Mouse (Mus musculus) 416B (cell line): ENCODE measurements around the gene Apol6.
A peak's percentile ranks its signal among the peaks of the same experiment; 100 is the strongest.

Experiments used
- DNase-seq: peaks from one replicate; pipeline ENCODE4 v3.0.0; 2011; ENCODE audit warnings: low read depth

Apol6 gene

GRCm38 (mm10) chr15:77070745-77071268 lies 26.3 kb downstream of the Apol6 start:
- DNase-seq, result no peak

- DNase-seq, result no peak
These were observed 27.0 kb downstream of the Apol6 start for GRCm38 (mm10) chr15:77071501-77071900.

GRCm38 (mm10) chr15:77072556-77073163 lies 28.1 kb downstream of the Apol6 start:
- no peak for DNase-seq

GRCm38 (mm10) chr15:77076523-77076922 lies 32.0 kb downstream of the Apol6 start:
- no peak for DNase-seq

GRCm38 (mm10) chr15:77077906-77078305 lies 33.4 kb downstream of the Apol6 start:
- DNase-seq, result no peak

GRCm38 (mm10) chr15:77078786-77079185 lies 34.3 kb downstream of the Apol6 start:
- no peak for DNase-seq

- DNase-seq, result no peak
These were observed 34.8 kb downstream of the Apol6 start for GRCm38 (mm10) chr15:77079256-77079822.

- peak; percentile 9 for DNase-seq
These were observed 35.4 kb downstream of the Apol6 start for GRCm38 (mm10) chr15:77079890-77080361.

- no peak for DNase-seq
These were observed 36.2 kb downstream of the Apol6 start for GRCm38 (mm10) chr15:77080684-77081254.

- no peak for DNase-seq
These were observed 36.9 kb downstream of the Apol6 start for GRCm38 (mm10) chr15:77081454-77081853.

- DNase-seq, result no peak
These were observed 41.3 kb downstream of the Apol6 start for GRCm38 (mm10) chr15:77085818-77086217.

- no peak for DNase-seq
These were observed 42.0 kb downstream of the Apol6 start for GRCm38 (mm10) chr15:77086488-77086887.

GRCm38 (mm10) chr15:77089249-77089648 lies 44.7 kb downstream of the Apol6 start:
- DNase-seq, result no peak

- no peak for DNase-seq
These were observed 46.0 kb downstream of the Apol6 start for GRCm38 (mm10) chr15:77090531-77090930.

GRCm38 (mm10) chr15:77091394-77091793 lies 46.9 kb downstream of the Apol6 start:
- no peak for DNase-seq

- no peak for DNase-seq
These were observed 49.9 kb downstream of the Apol6 start for GRCm38 (mm10) chr15:77094431-77094830.

GRCm38 (mm10) chr15:77095216-77095615 lies 50.7 kb downstream of the Apol6 start:
- no peak for DNase-seq

GRCm38 (mm10) chr15:77097358-77097757 lies 52.8 kb downstream of the Apol6 start:
- no peak for DNase-seq

GRCm38 (mm10) chr15:77099756-77100155 lies 55.2 kb downstream of the Apol6 start:
- no peak for DNase-seq

- no peak for DNase-seq
These were observed 58.2 kb downstream of the Apol6 start for GRCm38 (mm10) chr15:77102685-77103084.

GRCm38 (mm10) chr15:77104349-77105158 lies 60.0 kb downstream of the Apol6 start:
- DNase-seq, result no peak

- no peak for DNase-seq
These were observed 60.7 kb downstream of the Apol6 start for GRCm38 (mm10) chr15:77105273-77105672.
